Mouse (Mus musculus) erythroblast, adult 5-6 weeks (primary cell): ENCODE measurements around the gene Meis2. TPM values are rescaled to one million over a fixed set of nuclear protein-coding genes. Genes with fewer than 3 reads are reported as not detected.

Experiments used
- ATAC-seq: replicated peaks from 2 replicates; pipeline ENCODE4 v1.8.0; 2016; ENCODE audit warnings: moderate number of reproducible peaks, mild to moderate bottlenecking, moderate TSS enrichment, inconsistent platforms; ENCODE audit not compliant: poor library complexity, low FRiP score, severe bottlenecking
- total RNA-seq, 2 experiments: library from RNA; stranded (forward) in 1 of 2; stranded (reverse) in 1 of 2; fragments of 150-400 nt in 1 of 2; fragments of 200-764, 138-1000 nt in 1 of 2; gene quantifications; 2 replicates each; pipeline versions ENCODE4 v1.2.3 to v1.2.4; 2015 to 2017; ENCODE audit warnings: low replicate concordance in 2 of 2

The Meis2 gene
- total RNA-seq, 2 experiments from 2014 or later = not detected

DNA sequence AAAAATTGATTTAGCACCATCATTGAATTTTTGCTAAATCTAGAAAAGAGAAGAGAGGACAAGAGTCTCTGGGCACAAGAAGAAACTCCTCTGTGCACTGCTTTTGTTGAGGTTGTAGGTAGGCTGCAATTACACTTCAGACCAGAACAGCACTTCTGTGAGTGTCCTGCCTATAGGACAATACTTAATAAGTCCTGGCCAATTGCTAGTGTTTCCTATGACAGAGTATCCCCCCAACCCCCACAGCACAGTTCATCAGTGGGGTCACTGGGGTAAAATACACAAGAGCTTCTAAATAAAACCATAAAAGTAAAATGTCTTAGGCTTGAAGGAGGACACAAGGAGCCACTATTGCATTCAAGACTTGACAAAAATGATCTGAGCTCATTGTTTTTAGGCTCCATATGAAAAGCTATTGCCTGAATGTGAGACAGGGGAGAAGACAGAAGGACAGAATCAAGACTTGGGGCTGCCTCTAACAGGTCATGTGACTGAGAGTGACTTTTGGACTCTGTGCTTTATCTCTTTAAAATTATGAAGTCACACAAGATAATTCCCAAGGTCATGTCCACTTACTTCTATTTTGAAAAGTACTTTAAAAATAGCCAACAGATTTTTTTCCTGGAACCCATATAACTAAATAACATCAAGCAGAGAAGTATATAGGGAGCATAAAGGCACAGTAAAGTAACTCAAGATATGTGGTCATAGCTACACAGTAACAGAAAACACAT is 12.8 kb downstream of the Meis2 start:
- no peak for ATAC-seq

DNA sequence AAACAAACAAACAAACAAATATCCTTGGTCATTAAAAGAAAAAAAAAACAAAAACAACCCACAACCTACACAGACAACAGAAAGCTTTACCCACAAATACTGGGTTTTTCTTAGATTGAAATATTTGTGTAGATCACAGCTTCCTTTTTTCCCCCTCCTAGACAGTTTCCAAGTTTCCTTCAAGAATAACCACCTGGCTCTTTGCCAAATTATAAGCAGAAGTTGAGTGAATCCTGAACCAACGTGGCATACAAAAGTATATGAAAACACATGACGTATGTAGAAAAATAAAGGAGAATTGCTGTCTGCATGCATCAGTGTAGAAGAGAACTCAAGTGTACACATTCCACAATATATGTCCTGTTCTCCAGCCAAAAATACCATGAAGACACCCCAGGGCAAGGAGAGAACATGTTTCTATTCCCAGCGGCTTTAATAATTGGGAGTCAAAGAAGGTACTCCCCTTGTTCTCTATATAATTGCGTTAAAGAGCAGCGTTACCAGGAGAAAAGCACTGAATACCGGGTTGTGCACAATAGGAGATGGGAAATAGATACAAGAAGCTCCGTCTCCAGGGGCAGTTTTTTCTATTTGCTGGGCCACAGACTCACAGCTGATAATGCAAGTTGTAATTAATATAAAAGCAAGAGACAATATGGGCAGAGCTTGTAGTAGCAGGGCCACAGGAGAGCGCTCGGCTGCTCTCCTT is 13.6 kb downstream of the Meis2 start:
- no peak for ATAC-seq

DNA sequence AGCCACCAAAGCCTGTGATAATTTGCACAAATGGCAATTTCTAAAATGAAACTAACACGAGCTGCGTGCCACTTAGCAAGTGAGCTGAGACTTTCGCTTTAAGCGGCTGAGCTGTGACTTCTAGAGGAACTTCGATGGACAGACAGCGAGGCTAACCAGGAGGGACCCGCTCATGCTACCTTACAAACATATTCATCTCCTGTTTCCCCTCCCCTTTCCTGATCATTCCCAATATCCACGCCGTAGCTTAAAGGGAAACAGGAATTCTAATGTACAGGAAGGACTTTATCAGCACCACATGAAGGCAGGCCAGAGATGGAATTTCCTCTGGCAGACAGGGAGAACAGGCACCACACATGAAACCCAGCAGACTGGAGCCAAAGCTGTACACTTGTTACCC is 15.9 kb downstream of the Meis2 start:
- no peak for ATAC-seq

DNA sequence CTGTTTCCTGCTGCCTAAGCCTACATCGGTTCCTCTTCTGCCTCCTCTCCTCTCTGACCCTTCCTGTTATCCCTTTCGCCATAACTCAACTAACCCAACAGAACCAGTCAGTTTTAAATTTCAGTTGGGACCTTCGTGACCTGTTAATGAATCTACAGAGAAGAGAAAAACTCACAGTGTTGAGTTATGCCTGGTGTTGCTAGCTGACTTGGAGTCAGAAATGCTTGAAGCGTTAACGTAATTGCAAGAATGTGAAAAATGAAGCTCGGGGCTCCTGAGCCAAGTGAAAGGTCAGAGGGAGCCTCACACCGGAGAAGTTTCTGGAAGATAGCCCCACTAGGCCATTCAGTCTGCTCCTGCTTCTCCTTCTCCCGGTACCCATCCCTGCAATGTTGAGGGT is 18.3 kb downstream of the Meis2 start:
- ATAC-seq = no peak

DNA sequence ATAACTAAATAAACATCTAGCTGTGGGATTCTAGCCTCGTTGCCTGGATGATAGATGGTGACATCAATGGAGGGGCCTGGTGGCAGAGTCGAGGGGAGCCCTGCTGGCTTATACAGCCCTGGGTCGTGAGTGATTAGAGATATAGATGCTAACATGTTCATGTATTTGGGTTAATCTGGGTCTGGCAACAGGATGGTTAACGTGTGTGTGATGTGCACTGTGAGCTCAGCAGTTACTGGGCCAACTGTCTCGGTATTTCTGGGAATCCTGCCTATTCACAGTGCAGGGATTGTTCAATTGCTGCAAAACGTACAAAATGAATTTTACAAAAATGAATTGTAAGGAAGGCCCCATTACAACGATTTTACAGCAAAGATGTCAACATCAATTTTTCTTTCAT is 20.6 kb downstream of the Meis2 start:
- no peak for ATAC-seq

DNA sequence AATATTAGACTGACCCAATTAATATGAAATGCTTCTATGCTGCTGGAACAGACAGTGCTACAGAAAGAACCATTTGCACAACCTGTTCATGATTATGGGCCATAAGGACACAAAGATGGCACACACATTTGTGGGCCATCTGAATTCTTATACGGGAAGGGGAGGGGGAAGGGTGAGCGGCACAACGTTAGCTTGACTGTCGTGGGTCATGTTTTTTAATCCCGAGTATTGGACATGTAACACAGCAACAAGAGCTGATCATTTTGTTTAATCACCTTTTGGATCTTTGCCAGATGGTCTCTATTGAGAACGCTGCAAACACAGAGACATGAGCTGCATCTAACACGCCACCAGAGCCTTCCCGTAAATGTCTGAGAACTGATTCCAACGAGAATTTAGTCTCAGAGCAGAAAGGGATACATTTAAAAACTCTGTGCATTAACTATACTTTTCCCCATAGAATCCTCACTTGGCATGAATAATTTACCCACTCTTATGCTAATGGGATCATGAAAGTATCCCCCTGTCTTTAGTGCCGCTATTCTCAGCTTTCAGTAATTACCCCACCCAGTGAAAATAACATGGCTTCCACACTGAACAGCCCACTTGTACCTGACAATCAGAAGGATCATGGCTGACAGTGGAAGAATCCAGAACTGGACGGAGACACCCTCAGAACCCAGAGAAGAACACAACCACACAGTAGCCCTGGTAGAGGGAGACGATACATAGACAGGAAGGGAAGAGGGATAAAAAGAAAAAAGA is 22.5 kb downstream of the Meis2 start:
- ATAC-seq = no peak

DNA sequence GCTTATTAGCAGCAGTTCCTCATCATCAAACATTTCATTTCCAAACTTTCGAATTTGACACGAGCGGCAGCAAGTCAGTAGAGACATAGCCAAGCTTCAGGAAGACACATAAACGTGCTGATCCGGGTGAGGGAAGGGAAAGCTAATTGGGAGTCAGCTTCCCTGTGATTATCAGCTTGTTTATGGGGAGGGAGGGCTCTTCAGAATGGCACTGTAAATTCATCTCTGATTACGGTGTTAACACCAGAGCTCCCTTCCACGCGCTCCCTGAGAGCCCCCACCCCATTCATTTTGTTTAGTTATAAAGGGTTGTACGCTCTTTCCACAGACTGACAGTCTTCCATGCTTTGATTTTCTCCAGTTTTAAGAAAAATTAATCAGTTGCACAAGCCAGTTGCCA is 23.2 kb downstream of the Meis2 start:
- ATAC-seq = no peak

DNA sequence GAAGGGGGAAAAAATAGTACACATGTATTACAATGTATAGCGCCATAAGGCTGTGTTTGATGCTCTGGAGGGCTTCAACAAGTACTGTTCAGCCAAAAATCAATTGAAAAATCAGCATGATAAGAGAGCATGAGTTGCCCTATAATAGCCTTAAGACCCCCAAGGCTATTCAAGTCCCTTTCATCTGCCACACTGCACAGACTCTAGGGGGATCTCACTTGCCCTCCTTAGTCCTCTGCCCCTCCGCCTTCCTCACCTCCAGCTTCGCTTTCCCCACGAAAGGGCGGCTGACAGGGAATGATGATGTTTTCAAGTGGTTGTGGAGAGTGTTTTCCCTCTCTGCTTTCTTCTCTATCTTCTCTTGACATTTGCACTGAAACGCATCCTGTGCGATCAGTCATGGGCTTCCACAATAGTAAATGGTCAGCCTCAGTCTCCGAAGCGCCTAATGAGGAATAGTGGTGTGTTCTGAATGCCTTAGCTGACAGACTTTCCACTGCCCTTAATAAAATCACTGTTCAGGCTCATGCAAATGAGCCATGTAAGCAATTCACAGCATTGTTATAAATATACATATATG is 23.9 kb downstream of the Meis2 start:
- ATAC-seq = no peak

DNA sequence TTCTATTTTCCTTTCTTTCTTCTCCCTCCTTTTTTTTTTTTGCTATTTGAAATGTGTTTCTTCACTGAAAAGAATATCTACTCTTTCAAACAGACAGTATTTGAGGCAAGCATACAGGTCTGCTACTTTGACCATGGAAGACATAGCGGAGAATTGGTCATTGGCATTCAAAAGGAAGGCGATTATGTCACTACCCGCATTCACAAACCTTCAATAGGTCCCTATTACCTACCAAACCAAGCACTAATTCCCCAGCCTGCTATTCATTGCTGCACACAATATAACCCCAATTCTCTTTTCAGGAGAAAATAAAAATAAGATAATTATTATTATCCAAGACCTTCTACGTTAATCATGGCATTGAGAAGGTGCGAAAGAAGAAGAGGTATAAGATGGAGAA is 30.3 kb downstream of the Meis2 start:
- no peak for ATAC-seq

DNA sequence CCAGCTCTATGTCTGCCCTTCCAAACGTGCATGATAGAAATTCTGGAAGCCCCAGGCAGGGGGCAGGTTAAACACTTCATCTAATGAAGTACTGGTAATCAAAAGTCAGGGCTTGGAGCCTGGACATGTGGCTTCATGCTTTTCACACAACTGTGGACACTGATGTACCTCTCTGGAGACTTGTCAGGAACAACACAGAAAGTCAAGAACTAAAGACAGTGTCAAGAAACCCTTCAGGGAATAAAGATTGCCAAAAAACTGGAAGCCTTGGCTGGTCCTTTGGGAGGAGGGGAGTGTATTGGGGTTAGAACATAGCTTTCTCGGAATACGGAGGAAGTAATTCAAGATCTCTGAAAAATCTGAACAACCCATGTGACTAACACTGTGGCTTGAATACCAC is 37.5 kb downstream of the Meis2 start:
- no peak for ATAC-seq

DNA sequence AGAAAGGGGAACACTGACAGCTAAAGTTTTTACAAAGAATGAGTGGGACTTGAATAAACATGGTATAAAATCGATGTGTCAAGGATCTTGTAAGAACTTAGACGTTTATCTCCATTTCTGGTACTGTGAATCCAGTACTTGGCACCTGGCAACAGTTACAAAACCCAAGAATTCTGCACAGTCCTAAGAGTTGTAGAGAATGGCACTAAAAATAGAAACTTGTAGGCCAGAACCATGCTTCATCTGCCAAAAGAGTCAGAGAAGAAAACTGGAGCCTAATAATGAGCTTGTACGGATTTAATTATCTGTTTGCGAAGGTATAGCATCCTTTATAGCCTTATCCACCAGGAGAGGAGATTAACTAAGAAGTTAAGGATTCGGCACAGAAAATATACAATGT is 42.8 kb downstream of the Meis2 start:
- ATAC-seq = no peak

DNA sequence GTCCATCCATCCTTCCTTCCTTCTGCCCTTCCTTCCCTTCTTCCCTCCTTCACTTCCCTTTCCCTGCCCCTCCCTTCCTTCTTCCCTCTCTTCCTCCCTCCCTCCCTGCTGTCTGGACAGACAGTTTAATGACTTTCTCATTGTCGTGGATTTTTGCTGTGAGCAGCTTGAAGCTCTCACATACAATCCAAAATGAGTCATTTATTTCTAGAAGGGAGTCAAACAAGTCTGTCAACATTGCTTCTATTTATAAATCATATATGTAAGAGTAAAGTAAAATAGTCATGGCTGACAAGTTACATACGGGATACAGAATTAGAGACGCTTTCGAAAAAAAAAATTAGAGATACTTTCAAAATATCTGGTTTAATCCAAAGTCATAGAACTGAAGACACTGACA is 43.7 kb downstream of the Meis2 start:
- no peak for ATAC-seq

DNA sequence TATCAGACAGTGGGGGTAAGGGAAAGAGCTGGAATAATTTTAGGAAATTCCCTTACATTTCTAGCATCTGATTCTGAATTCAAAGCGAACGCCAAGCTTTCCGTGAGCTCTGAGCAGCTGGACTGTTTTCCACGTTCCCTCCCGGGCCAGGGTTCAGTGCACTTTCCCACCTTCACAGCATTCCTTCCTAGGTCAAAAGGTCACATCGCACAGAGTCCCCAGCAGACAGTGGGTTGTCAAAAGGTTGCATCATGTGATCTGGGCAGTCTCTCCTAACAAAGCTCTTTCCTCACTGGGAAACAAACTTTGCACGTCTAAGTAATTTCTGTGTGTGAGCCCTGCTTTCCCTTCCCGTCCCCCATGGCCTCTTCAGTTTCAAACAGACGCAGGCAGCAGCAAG is 44.6 kb downstream of the Meis2 start:
- ATAC-seq = no peak

DNA sequence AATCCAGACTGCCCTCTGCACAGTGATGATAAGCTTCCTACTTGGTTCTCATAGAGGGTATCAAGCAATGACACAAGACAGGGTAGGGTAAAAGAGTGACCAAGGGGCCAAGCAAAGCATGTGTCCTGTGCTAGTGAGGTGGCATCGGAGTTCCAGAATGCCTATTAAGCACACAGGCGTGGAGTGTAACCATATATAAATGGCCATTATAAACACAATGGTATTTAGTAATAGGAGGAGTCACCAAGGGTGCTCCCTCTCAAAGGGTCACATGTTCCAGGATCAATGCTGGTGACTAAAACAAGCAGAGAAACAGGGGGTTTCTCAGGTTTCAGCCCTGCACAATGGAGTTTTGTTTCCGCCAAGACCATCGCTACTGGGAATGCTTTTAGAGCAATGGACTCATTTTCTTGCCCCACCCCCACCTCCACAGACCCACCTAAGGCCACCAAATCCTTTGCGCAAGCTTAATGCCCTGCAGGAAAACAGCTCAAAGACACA is 45.1 kb downstream of the Meis2 start:
- no peak for ATAC-seq

DNA sequence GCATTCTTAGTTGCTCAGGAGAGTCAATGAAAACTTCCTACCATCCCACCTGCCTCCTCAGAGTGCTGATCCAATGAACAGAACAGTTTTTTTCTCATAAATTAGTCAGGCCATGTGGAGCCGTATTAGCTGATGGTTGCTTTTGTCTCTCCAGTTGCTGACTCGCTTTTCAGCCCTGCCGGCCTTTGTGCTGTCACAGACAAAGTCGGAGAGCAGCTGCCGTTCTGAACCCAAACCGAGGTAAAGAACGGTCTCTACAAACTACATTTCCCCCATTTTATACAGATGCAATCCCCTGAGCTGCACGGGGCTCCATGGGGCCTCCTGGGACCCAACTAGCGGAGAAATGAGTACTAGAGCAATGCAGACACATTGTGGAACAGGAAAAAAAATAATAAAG is 45.7 kb downstream of the Meis2 start:
- ATAC-seq = no peak

DNA sequence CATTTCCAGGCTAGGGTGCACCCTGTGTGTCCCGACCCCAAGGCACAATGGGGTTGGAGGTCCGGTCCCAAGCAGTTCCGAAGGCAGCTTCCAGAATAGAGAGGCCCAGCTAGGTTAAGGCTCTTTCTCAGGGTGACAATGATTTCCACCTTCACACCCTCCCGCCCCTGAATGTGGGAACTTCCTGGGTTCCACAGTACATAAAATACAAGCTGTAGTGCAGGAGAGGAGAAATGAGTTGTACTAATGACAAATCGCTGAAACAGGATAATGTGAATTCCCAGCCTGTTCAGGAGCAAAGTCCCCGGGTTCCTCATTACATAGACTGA is 46.2 kb downstream of the Meis2 start:
- ATAC-seq = no peak

DNA sequence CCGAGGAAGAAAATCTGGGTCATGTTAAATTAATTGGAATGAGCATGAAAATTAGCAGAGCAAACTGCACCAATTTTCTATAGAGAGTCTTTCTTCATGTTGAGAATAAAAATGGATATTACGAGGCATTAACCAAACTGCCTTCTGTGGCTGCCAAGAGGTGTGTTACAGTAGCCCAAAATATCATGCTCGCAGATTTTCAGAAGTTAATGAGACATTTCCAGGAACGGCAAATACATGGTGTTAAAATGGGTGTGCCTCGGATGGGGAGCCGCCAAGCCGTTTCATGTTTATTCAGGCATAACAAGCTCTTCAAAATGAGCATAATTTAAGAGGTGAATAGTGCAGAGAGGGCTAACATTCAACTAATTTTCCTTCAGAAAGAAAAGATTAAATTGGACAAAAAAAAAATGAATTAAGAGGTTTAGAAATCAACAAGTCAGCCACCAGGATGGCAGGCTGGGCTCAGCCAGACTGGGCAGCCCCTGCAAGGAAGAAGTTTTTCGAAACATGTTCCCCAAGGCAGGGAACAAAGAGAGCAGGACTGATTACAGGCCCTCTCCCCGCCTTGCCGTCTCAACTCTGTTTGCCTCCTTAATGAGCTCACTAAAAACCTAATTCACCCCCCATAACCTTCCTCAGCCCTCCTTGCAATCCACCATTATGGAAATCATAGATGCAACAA is 46.7 kb downstream of the Meis2 start:
- ATAC-seq = no peak

DNA sequence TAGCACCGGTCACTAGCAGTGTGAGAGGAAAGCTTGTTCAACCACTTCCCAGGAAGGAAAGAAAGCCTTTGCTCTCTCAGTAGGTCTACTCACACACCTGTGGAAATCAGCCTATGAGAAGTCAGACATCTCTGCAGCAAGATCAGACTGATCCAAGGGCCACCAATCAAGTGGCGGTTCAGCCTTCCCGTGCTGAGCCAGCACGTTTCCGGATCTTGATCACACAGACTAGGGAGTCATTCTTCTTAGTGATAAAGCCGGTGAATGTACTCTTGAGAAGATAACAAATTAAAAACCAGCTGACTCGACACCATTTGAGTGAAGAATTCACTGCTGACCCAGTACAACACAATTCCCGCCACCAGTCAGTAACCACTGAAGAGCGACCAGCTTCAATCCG is 50.1 kb downstream of the Meis2 start:
- ATAC-seq = no peak

DNA sequence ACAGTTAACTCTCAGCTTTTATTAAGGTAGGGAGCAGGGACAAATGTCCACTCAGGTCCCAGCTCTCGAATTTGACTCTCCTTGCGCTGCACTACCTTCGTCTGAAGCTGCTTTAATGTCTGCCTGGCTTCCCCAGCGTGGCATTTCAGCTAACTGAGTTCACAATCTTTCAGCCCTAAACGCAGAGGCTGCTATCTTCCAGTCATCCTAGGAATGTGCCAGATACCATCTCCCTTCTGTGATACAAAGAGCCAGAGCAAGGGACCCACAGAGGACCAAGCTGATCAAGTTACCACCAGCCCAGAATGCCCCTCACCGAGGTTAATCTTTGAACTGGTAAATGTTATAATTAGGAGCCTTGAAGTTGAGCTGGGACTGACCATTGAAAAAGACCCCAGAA is 55.2 kb downstream of the Meis2 start:
- ATAC-seq = no peak

DNA sequence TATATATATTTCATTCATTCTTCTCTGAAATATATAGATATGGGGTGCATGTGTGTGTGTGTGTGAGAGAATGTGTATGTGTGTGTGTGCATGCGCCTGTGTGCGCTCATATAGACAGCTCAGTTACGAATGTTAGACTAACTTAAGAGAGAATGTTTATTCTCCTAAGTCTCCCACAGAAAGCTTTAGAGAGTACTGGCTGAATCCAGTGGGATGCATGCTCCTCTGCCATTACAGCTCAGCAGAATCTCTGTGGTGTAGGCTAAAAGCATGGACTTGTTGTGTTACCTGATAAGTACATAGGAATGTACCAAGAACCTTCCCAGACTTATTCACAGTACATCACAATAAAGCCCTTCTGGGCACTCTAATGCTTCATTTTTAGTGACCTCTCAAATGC is 55.6 kb downstream of the Meis2 start:
- ATAC-seq = no peak
